Mouse (Mus musculus) intestine, postnatal 0 days (tissue): ENCODE data around the gene Rpl10. TPM values are rescaled to one million over a fixed set of nuclear protein-coding genes. Genes with fewer than 3 reads are reported as not detected.

Source experiments
- ATAC-seq: fragments of 200-750 bp; cut with Nextera tagmentation; 2 replicates; pipeline ENCODE4 v1.8.0; 2017; ENCODE audit warnings: mild to moderate bottlenecking, moderate TSS enrichment, moderate library complexity
- H3K27ac ChIP-seq: fragments of 300-500 bp; sonication (generic); 2 replicates; pipeline ENCODE4 v1.5.1; 2014; ENCODE audit warnings: mild to moderate bottlenecking, low read depth, low read length, moderate library complexity
- H3K27me3 ChIP-seq: fragments of 300-500 bp; sonication (generic); replicated peaks from 2 replicates; pipeline ENCODE4 v1.6.1; 2014; ENCODE audit warnings: low read length, mixed read lengths; ENCODE audit not compliant: control insufficient read depth, insufficient read depth
- H3K36me3 ChIP-seq: fragments of 300-500 bp; sonication (generic); 2 replicates; pipeline ENCODE4 v1.6.1; 2014; ENCODE audit warnings: mild to moderate bottlenecking, moderate library complexity; ENCODE audit not compliant: control insufficient read depth, insufficient read depth
- H3K4me1 ChIP-seq: fragments of 300-500 bp; sonication (generic); replicated peaks from 2 replicates; pipeline ENCODE4 v1.6.1; 2014; ENCODE audit warnings: antibody characterized with exemption, low read length, mixed read lengths; ENCODE audit not compliant: control insufficient read depth, insufficient read depth
- H3K4me2 ChIP-seq: fragments of 300-500 bp; sonication (generic); replicated peaks from 2 replicates; pipeline ENCODE4 v1.6.1; 2014; ENCODE audit warnings: low read depth, mild to moderate bottlenecking, moderate library complexity
- H3K4me3 ChIP-seq: fragments of 300-500 bp; sonication (generic); 2 replicates; pipeline ENCODE4 v1.5.1; 2014; ENCODE audit warnings: low read depth, low read length
- H3K9ac ChIP-seq: fragments of 300-500 bp; sonication (generic); 2 replicates; pipeline ENCODE4 v1.6.1; 2014; ENCODE audit warnings: mild to moderate bottlenecking, low read depth, low read length
- H3K9me3 ChIP-seq: fragments of 300-500 bp; sonication (generic); 2 replicates; pipeline ENCODE4 v1.6.1; 2016; ENCODE audit warnings: mixed run types; ENCODE audit not compliant: control insufficient read depth
- CTCF ChIP-seq: sonication (generic); IDR thresholded peaks from 2 replicates; pipeline ENCODE4 v1.5.1; 2016; ENCODE audit warnings: low read depth, mild to moderate bottlenecking, control low read depth, antibody characterized with exemption, moderate library complexity
- WGBS: fragments of 180-500 bp; shearing (Covaris S2); extraction: QIAGEN DNeasy Blood & Tissue Kit; methylation state at CpG from one replicate; pipeline ENCODE4 v1.1.7; 2014; 5-methylcytosine and 5-hydroxymethylcytosine counted together
- microRNA-seq: library from miRNA; unstranded; fragments of <30 nt; microRNA quantifications from one replicate; pipeline ENCODE4, GENCODE M21; 2016
- polyA plus RNA-seq: library from polyadenylated mRNA; unstranded; fragments of >200 nt; fragmentation: Nextera tagmentation; extraction: Ambion mirVana; gene quantifications from 2 replicates; pipeline ENCODE4 v1.2.1, GENCODE M21; 2015

Gene Rpl10
- polyA plus RNA-seq, 1 experiment from 2014 or later, result 521 TPM

DNA sequence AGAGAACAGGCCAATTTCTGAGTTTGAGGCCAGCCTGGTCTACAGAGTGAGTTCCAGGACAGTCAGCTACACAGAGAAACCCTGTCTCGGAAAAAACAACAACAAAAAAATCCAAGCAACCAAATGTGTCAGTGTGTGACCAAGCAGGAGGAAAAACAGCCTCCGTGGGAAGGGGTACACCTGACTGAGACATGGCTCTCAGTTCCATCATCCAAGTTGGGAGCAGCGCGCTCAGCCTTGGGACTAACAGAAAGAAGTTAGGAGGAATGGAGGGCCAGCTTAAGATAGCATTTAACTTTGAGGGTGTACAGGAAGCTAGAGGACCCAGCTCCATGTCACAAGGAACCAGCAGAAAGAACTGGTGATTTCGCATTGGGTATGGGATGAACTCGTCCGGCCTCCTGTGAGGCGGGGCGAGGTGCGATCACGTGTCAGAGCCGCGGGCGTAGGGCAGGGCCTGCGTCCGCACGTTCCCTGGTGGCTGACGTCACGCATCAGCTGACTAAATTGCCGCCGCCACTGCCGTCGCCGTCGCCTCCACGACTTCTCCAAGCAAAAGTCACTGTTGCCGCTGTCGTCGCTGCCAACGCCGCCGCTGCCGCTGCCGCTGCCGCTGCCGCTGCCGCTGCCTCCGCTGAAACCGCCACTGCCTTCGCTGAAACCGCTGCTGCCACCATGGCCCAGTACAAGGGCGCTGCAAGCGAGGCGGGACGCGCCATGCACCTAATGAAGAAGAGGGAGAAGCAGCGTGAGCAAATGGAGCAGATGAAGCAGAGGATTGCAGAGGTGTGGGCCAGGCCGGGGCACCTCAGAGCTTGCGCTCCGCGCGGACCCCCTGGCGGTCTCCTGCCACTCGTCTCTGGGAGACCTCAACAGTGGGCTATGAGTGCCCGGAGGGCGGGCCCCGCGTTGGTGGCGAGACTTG lies 42.2 kb downstream of the Rpl10 start, which contains the start of gene Fam50a:
TSS of gene Fam50a (plus strand) at position 494 of the 925 bp plus-strand sequence.
- 23% methylated on average over 58 of the region's 59 CpGs for WGBS
- H3K4me2 ChIP-seq, result peak within 1 kb of the TSS; percentile 77
- no peak; the same call in 1 of the 2 replicates for TF ChIP-seq CTCF

More for the DNA sequence above, 42.2 kb downstream of the Rpl10 start, which contains the start of gene Fam50a:
- H3K36me3 ChIP-seq, result peaks cover 10% of the 10 kb centered on the region; the same call in 1 of the 2 replicates
- H3K9ac ChIP-seq, result peak within 1 kb of the TSS; percentile 70
- H3K27ac ChIP-seq, result peak within 1 kb of the TSS; percentile 78
- H3K9me3 ChIP-seq, result no peaks in the 10 kb centered on the region
- peak within 1 kb of the TSS; percentile 53 for H3K4me3 ChIP-seq
- no peaks in the 10 kb centered on the region for H3K4me1 ChIP-seq
- H3K27me3 ChIP-seq, result no peaks in the 10 kb centered on the region
- ATAC-seq, result peak; percentile 95

Small RNAs within 50 kb of the gene (microRNA-seq; reads per million reads assigned to microRNA genes)
- gene Mir7091 (1.1 reads per million), gene Mir7092 (not detected)

Other genes starting within 250 kb of the Rpl10 start
- gene Irak1, start 246.9 kb upstream of the Rpl10 start, polyA plus RNA-seq, result 21.6 and 22.7 TPM in 2 replicates
- gene Opn1mw, start 143.3 kb upstream of the Rpl10 start, polyA plus RNA-seq, result not detected in 2 replicates
- gene Mecp2, start 135.4 kb upstream of the Rpl10 start, polyA plus RNA-seq, result 7.9 and 8.5 TPM in 2 replicates
- gene Tex28, start 103.0 kb upstream of the Rpl10 start, polyA plus RNA-seq, result not detected in 2 replicates
- not detected in 2 replicates for gene Tktl1, start 93.6 kb upstream of the Rpl10 start, polyA plus RNA-seq
- gene Flna, start 21.0 kb upstream of the Rpl10 start, polyA plus RNA-seq, result 155 and 170 TPM in 2 replicates
- gene Emd, start 16.1 kb upstream of the Rpl10 start, polyA plus RNA-seq, result 13.8 and 14.6 TPM in 2 replicates
- gene Taz, start 11.1 kb downstream of the Rpl10 start, polyA plus RNA-seq, result 64.0 and 64.8 TPM in 2 replicates
- 24.7 and 26.2 TPM in 2 replicates for gene Dnase1l1, start 11.5 kb downstream of the Rpl10 start, polyA plus RNA-seq
- gene Atp6ap1, start 26.3 kb downstream of the Rpl10 start, polyA plus RNA-seq, result 111 and 115 TPM in 2 replicates
- gene Gdi1, start 34.2 kb downstream of the Rpl10 start, polyA plus RNA-seq, result 63.9 and 72.4 TPM in 2 replicates
- gene Fam50a, start 42.2 kb downstream of the Rpl10 start, polyA plus RNA-seq, result 35.6 and 42.9 TPM in 2 replicates
- gene Plxna3, start 58.3 kb downstream of the Rpl10 start, polyA plus RNA-seq, result 0.93 and 1.3 TPM in 2 replicates
- 58.3 and 62.2 TPM in 2 replicates for gene Lage3, start 82.8 kb downstream of the Rpl10 start, polyA plus RNA-seq
- 77.4 and 78.1 TPM in 2 replicates for gene Ubl4a, start 102.4 kb downstream of the Rpl10 start, polyA plus RNA-seq
- 16.9 and 18.3 TPM in 2 replicates for gene Slc10a3, start 102.5 kb downstream of the Rpl10 start, polyA plus RNA-seq
- gene Fam3a, start 122.5 kb downstream of the Rpl10 start, polyA plus RNA-seq, result 20.9 and 22.0 TPM in 2 replicates
- gene Ikbkg, start 122.5 kb downstream of the Rpl10 start, polyA plus RNA-seq, result 12.0 and 12.7 TPM in 2 replicates
- gene G6pdx, start 158.4 kb downstream of the Rpl10 start, polyA plus RNA-seq, result 13.6 and 14.5 TPM in 2 replicates
- gene Gm6880, start 210.6 kb downstream of the Rpl10 start, polyA plus RNA-seq, result not detected in 2 replicates